Mouse (Mus musculus): Measurements from ENCODE around the gene Igbp1b. TPM values are rescaled to one million over a fixed set of nuclear protein-coding genes. Genes with fewer than 3 reads are reported as not detected.

Gene Igbp1b
- not detected in 2 replicates for total RNA-seq (2017)

DNA sequence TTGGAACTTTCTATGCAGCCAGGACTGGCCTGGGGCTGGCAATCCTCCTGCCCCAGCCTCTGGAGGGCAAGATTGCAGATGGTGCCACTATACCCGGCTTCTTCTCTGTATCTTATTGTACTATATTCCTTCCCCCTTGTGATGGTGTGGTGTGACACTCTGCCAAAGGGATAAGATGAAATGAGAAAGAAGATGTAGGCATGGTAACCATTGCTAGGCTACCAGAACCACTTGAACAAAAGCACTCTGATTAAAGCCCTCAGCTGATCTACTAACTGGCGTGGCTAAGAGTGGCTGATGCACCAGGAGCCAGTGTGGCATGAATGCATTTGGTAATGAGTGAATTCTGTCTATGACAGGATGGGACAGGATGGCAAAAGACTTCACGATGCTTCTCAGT is at the start of gene Igbp1b:
Gene Igbp1b (minus strand): TSS at position 29 of the 400 bp plus-strand sequence.
- ATAC-seq (ENCODE audit: extremely low read depth, insufficient number of reproducible peaks, low FRiP score, poor library complexity, severe bottlenecking), result no peak

- no peak for ATAC-seq (ENCODE audit: extremely low read depth, insufficient number of reproducible peaks, low FRiP score, poor library complexity, severe bottlenecking)
Observed at GRCm38 (mm10) chr6:138682959-138683358, 24.6 kb upstream of the Igbp1b start.

DNA sequence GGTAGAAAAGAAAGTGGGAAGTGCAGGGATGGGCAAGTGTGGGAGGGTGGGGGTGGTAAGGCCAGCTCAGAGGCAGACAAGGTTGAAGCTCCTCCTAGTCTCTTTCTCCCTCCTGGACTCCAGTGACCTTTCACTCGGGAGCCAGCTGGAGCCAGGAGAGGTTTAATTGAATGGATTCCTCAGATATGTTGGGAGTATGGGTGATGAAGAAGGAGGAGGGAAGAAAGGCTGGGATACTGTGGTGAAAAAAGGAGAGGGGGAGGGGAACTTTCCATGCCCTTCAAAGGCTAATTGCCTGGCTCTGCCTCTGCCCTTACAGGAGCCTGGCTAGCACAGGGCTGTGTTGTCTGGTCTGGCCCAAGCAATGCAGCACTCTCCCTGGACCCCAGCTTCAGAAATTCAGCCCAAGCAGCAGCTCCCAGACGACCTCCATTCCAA is 14.4 kb upstream of the Igbp1b start:
- ATAC-seq (ENCODE audit: extremely low read depth, insufficient number of reproducible peaks, low FRiP score, poor library complexity, severe bottlenecking), result no peak

DNA sequence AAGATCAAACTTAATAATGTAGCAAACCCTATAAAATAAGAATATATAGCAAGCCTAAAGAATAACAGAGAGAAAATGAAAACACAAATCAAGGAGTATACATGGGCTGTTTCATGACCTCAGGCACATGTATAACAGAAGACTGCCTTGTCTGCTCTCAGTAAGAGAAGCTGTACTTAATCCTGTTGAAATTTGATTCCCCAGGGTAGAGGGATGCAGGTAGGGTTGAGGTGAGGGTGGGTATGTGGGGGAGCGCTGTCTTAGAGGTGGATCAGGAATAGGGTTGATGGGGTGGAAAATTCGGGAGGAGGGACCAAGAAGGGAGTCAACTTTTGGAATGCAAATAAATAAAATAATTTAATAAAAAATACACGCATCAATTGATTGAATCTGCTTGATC is 7.1 kb upstream of the Igbp1b start:
- no peak for ATAC-seq (ENCODE audit: extremely low read depth, insufficient number of reproducible peaks, low FRiP score, poor library complexity, severe bottlenecking)

DNA sequence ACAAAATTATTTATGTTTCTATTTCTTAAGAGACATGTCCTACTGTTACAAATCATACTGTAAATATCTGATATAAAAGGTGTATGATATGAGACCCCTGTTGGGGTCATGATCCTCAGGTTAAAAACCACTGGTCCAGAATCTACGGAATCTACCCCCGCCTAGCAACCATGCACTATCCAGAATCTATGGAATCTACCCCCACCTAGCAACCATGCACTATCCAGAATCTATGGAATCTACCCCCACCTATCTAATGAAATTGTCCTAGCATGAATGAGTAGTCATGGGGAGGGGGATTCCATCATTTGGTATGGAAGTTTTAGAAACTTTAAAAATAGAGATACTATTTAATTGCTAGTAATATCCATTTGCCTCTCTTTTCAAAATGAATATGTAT is 12.7 kb downstream of the Igbp1b start:
- no peak for ATAC-seq (ENCODE audit: extremely low read depth, insufficient number of reproducible peaks, low FRiP score, poor library complexity, severe bottlenecking)

DNA sequence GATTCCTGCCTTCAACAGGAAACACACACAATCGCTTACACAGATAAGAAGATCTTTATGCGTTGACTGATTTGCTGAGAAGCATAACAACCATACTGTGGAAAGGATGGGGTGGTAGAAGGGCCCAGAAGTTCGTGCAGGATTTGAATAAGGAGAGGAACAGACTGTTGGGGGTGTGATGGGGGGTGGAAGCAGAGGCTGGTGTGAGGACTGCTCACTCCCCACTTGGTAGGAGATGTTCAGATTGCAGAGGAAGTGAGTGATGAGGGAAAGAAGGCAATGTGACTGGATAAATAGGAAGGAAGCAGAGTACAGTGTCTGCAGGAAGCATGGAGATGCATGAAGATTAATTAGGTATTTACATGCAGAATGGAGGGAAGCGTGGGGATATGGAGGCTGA is 19.0 kb downstream of the Igbp1b start:
- ATAC-seq (ENCODE audit: extremely low read depth, insufficient number of reproducible peaks, low FRiP score, poor library complexity, severe bottlenecking), result no peak

DNA sequence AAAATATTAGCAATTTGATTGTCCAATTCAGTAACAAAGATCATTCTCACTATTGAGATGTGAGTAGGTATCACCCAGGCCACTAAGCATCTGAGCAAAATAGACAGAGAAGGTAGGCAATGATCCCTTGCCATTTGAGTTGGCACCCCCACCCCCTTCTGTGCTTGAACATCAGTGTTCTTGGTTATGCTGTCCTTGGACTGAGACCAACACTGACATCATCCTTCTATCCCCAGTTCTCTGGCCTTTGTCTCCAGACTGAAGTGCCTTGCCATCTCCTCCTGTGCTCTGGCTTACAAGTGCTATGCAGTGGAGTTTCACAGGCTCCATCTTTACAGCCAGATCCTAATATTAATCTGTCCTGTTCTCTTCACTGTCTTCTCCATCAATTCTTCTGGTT is 37.6 kb downstream of the Igbp1b start:
- ATAC-seq (ENCODE audit: extremely low read depth, insufficient number of reproducible peaks, low FRiP score, poor library complexity, severe bottlenecking), result no peak

GRCm38 (mm10) chr6:138618396-138618795 is 39.9 kb downstream of the Igbp1b start:
- ATAC-seq (ENCODE audit: extremely low read depth, insufficient number of reproducible peaks, low FRiP score, poor library complexity, severe bottlenecking), result no peak

Other genes with a start within 250 kb of the Igbp1b start
- not detected in 2 replicates for gene Lmo3, start 76.6 kb downstream of the Igbp1b start, total RNA-seq (2017)

Data from neutrophil, adult 5-6 weeks (primary cell).